Mouse (Mus musculus): ENCODE measurements at regions not wholly inside any gene's neighbourhood (a gene's known extent, or its start where the extent isn't known, plus 50 kb on each side); places are given as distances from the start of the nearest gene placed in this dataset.

- DNase-seq: no peak
These were observed 475.3 kb downstream of the Dach1 start for GRCm38 (mm10) chr14:97694238-97694637.

- DNase-seq: no peak
These were observed 484.9 kb downstream of the Dach1 start for GRCm38 (mm10) chr14:97684617-97685016.

GRCm38 (mm10) chr14:97667806-97668205 lies 501.8 kb downstream of the Dach1 start:
- no peak for DNase-seq

- DNase-seq: no peak
These were observed 531.3 kb downstream of the Dach1 start for GRCm38 (mm10) chr14:97638187-97638792.

GRCm38 (mm10) chr14:97611438-97611837 lies 558.1 kb downstream of the Dach1 start:
- DNase-seq: no peak

GRCm38 (mm10) chr14:97596694-97597093 lies 572.9 kb downstream of the Dach1 start:
- no peak for DNase-seq

GRCm38 (mm10) chr14:97588611-97589010 lies 581.0 kb downstream of the Dach1 start:
- no peak for DNase-seq

- DNase-seq: peak; percentile 38
These were observed 581.4 kb downstream of the Dach1 start for GRCm38 (mm10) chr14:97588182-97588581.

GRCm38 (mm10) chr14:97586962-97587361 lies 582.6 kb downstream of the Dach1 start:
- DNase-seq: no peak

GRCm38 (mm10) chr14:97570274-97570673 lies 599.3 kb downstream of the Dach1 start:
- DNase-seq: no peak

GRCm38 (mm10) chr14:97560121-97560907 lies 609.3 kb downstream of the Dach1 start:
- no peak for DNase-seq

GRCm38 (mm10) chr14:97559559-97559958 lies 610.0 kb downstream of the Dach1 start:
- DNase-seq: peak; percentile 19

- no peak for DNase-seq
These were observed 611.3 kb downstream of the Dach1 start for GRCm38 (mm10) chr14:97558289-97558688.

GRCm38 (mm10) chr14:97557888-97558287 lies 611.7 kb downstream of the Dach1 start:
- no peak for DNase-seq

GRCm38 (mm10) chr14:97546276-97546675 lies 623.3 kb downstream of the Dach1 start:
- DNase-seq: no peak

GRCm38 (mm10) chr14:97544307-97544706 lies 625.3 kb downstream of the Dach1 start:
- DNase-seq: no peak

GRCm38 (mm10) chr14:97537012-97537411 lies 632.6 kb downstream of the Dach1 start:
- no peak for DNase-seq

- no peak for DNase-seq
These were observed 658.2 kb downstream of the Dach1 start for GRCm38 (mm10) chr14:97511318-97511717.

- DNase-seq: no peak
These were observed 679.9 kb downstream of the Dach1 start for GRCm38 (mm10) chr14:97489427-97490347.

GRCm38 (mm10) chr14:97478236-97478635 lies 691.3 kb downstream of the Dach1 start:
- DNase-seq: no peak

- DNase-seq: no peak
These were observed 718.9 kb downstream of the Dach1 start for GRCm38 (mm10) chr14:97450525-97451235.

GRCm38 (mm10) chr14:97448617-97449016 lies 720.9 kb downstream of the Dach1 start:
- DNase-seq: no peak

- no peak for DNase-seq
These were observed 722.8 kb downstream of the Dach1 start for GRCm38 (mm10) chr14:97446793-97447192.
